Mouse (Mus musculus) embryonic fibroblast, embryonic 13.5 days (primary cell): ENCODE data around the gene Adgre4.

Source experiments
- CTCF ChIP-seq: IDR thresholded peaks from 2 replicates; pipeline ENCODE4 v1.5.1; 2011; ENCODE audit warnings: mild to moderate bottlenecking, control low read depth, low read length, moderate library complexity, borderline replicate concordance; ENCODE audit not compliant: insufficient read depth
- POLR2A ChIP-seq: IDR thresholded peaks from 2 replicates; pipeline ENCODE4 v1.6.1; 2011; ENCODE audit warnings: low read depth, mild to moderate bottlenecking, control low read depth, low read length, moderate library complexity

- no peak for TF ChIP-seq POLR2A
- no peak for TF ChIP-seq CTCF
Observed at GRCm38 (mm10) chr17:55736675-55737074, 13.1 kb upstream of the Adgre4 start.
